Mouse (Mus musculus) 3134 (cell line): ENCODE data around the gene Angptl1.

Experiments used
- DNase-seq: peaks from one replicate; pipeline ENCODE4 v3.0.0-alpha.2; 2011; ENCODE audit warnings: low spot score; ENCODE audit not compliant: insufficient read length; ENCODE audit errors: extremely low read depth

The Angptl1 gene

GRCm38 (mm10) chr1:156870028-156870427 lies 31.7 kb downstream of the Angptl1 start:
- no peak for DNase-seq

- no peak for DNase-seq
Measured at GRCm38 (mm10) chr1:156870616-156871015, 32.3 kb downstream of the Angptl1 start.

GRCm38 (mm10) chr1:156884782-156885181 lies 46.4 kb downstream of the Angptl1 start:
- no peak for DNase-seq

- DNase-seq: no peak
Measured at GRCm38 (mm10) chr1:156885879-156886278, 47.5 kb downstream of the Angptl1 start.

GRCm38 (mm10) chr1:156888830-156889229 lies 50.5 kb downstream of the Angptl1 start:
- no peak for DNase-seq

- DNase-seq: no peak
Measured at GRCm38 (mm10) chr1:156891561-156891960, 53.2 kb downstream of the Angptl1 start.

GRCm38 (mm10) chr1:156901689-156902088 lies 63.3 kb downstream of the Angptl1 start:
- no peak for DNase-seq

GRCm38 (mm10) chr1:156903899-156904298 lies 65.5 kb downstream of the Angptl1 start:
- no peak for DNase-seq

GRCm38 (mm10) chr1:156905660-156906059 lies 67.3 kb downstream of the Angptl1 start:
- no peak for DNase-seq

GRCm38 (mm10) chr1:156909265-156909664 lies 70.9 kb downstream of the Angptl1 start:
- DNase-seq: no peak

GRCm38 (mm10) chr1:156909866-156910265 lies 71.5 kb downstream of the Angptl1 start:
- no peak for DNase-seq
